Mouse (Mus musculus) lung, adult 2 months (tissue): Measurements from ENCODE around the gene Cacna2d1.

Experiments used
- CTCF ChIP-seq: fragments of 200-500 bp; IDR thresholded peaks from 2 replicates; pipeline ENCODE4 v1.5.1; 2011; ENCODE audit warnings: mild to moderate bottlenecking, low read length, control low read depth; ENCODE audit not compliant: insufficient read depth
- POLR2A ChIP-seq: fragments of 200-500 bp; IDR thresholded peaks from 2 replicates; pipeline ENCODE4 v1.6.1; 2011; ENCODE audit warnings: low read depth, mild to moderate bottlenecking, control low read depth, low read length, borderline replicate concordance; ENCODE audit errors: extremely low read depth

DNA sequence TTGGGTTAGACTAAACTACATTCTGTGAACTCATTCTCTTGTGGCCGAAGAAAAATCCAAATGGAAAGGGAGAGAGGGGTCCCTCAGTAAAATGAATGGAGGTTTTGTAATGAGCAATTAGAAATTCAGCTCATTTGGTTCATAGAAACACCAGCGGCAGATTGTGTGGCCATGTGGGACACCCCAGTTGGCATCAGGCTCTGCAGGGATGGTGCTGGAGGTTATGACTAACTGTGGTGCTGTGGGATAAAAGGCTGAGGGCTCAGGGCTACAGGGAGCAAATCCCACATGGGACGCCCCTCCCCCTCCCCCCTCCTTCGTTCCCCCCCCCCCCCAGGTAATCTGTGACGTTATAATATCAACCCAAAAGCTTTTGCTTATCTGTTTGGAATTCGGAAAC, 69.8 kb downstream of the Cacna2d1 start:
- TF ChIP-seq CTCF, result no peak
- no peak for TF ChIP-seq POLR2A
